Mouse (Mus musculus): ENCODE results near the gene 4933415A04Rik. TPM values are rescaled to one million over a fixed set of nuclear protein-coding genes. Genes with fewer than 3 reads are reported as not detected.

Gene 4933415A04Rik
- total and polyA plus RNA-seq, 3 experiments = not detected

GRCm38 (mm10) chr11:43551756-43552155, 35.1 kb upstream of the 4933415A04Rik start:
- no peaks in the 10 kb centered on the region for H3K4me1 ChIP-seq (ENCODE audit: control insufficient read depth in 1 of 2, insufficient read depth in 2 of 2, low read length in 2 of 2)
- H3K27ac ChIP-seq (ENCODE audit: control insufficient read depth, low read depth, low read length) = no peak overlapping the region
- DNase-seq (ENCODE audit: low read depth, low spot score) = no peak
- no peak overlapping the region for H3K9ac ChIP-seq (ENCODE audit: control insufficient read depth, low read depth, low read length, poor library complexity, severe bottlenecking)
- H3K79me2 ChIP-seq (ENCODE audit: control insufficient read depth, insufficient read depth, low read length, poor library complexity) = no peaks in the 10 kb centered on the region
- no peak overlapping the region for H3K4me3 ChIP-seq (ENCODE audit: control insufficient read depth in 1 of 2, insufficient read depth in 1 of 2, low read depth in 2 of 2, low read length in 2 of 2)
- no peaks in the 10 kb centered on the region for H3K9me3 ChIP-seq (replicated peaks; ENCODE audit: insufficient read depth, low read length)
- no peak for TF ChIP-seq HCFC1 (IDR thresholded peaks at IDR 0.05; ENCODE audit: low read depth, low read length)
- no peak for TF ChIP-seq MAX (IDR thresholded peaks at IDR 0.05; ENCODE audit: low read length)
- TF ChIP-seq ETS1 (IDR thresholded peaks at IDR 0.05; ENCODE audit: low read depth, low read length) = no peak
- no peak for TF ChIP-seq JUND (IDR thresholded peaks at IDR 0.05; ENCODE audit: low read depth, low read length)
- TF ChIP-seq CHD1 (IDR thresholded peaks at IDR 0.05; ENCODE audit: low read depth, low read length) = no peak
- no peak for TF ChIP-seq GABPA (IDR thresholded peaks at IDR 0.05; ENCODE audit: low read depth, low read length)
- no peak for TF ChIP-seq POLR2A (IDR thresholded peaks at IDR 0.05; ENCODE audit: control insufficient read depth in 1 of 2, insufficient read depth in 1 of 2, low read depth in 1 of 2, low read length in 2 of 2, poor library complexity in 1 of 2)
- no peak for TF ChIP-seq MAZ (IDR thresholded peaks at IDR 0.05; ENCODE audit: low read depth, low read length)
- TF ChIP-seq CTCF (IDR thresholded peaks at IDR 0.05 in 2 of 3, conservative IDR thresholded peaks at IDR 0.05 in 1 of 3; ENCODE audit: control insufficient read depth in 1 of 3, insufficient read depth in 1 of 3, low read depth in 2 of 3, low read length in 3 of 3, poor library complexity in 1 of 3, severe bottlenecking in 1 of 3) = no peak
- TF ChIP-seq MAFK (IDR thresholded peaks at IDR 0.05; ENCODE audit: borderline replicate concordance, low read depth, low read length) = no peak
- TF ChIP-seq USF2 (IDR thresholded peaks at IDR 0.05; ENCODE audit: borderline replicate concordance in 1 of 2, insufficient read depth in 1 of 2, low read depth in 1 of 2, low read length in 2 of 2) = no peak
- TF ChIP-seq USF1 (IDR thresholded peaks at IDR 0.05; ENCODE audit: low read depth, low read length) = no peak
- no peak for TF ChIP-seq UBTF (IDR thresholded peaks at IDR 0.05; ENCODE audit: borderline replicate concordance, insufficient read depth, low read depth, low read length)
- TF ChIP-seq ZKSCAN1 (IDR thresholded peaks at IDR 0.05; ENCODE audit: low read depth, low read length) = no peak
- no peaks in the 10 kb centered on the region for H3K27me3 ChIP-seq (ENCODE audit: control insufficient read depth in 1 of 2, insufficient read depth in 2 of 2, low read length in 2 of 2)
- H3K36me3 ChIP-seq (ENCODE audit: control insufficient read depth in 1 of 2, insufficient read depth in 2 of 2, low read length in 2 of 2) = no peaks in the 10 kb centered on the region

DNA sequence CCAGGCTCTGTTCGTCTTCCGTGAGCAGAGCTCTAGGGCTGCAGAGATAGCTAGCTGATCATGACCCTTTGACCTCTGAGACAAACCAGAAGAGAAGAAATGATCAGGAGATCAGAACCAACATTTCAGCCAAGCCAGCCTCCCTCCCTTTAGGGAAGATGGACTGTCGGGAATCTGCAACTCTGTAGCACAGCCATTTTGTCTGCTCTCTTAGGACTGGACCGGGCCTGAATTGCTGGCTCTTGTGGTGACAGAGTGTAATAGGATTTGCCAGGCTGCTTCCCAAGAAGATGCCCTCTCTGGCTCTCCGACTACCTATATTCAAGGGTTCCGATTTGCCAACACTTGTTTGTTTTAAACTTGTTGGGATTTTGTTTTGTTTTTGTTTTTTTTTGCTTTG, 34.2 kb upstream of the 4933415A04Rik start:
- no peaks in the 10 kb centered on the region for H3K4me1 ChIP-seq (ENCODE audit: control insufficient read depth in 1 of 2, insufficient read depth in 2 of 2, low read length in 2 of 2)
- H3K79me2 ChIP-seq (ENCODE audit: control insufficient read depth, insufficient read depth, low read length, poor library complexity) = no peaks in the 10 kb centered on the region

More for the DNA sequence above, 34.2 kb upstream of the 4933415A04Rik start:
- no peak overlapping the region for H3K9ac ChIP-seq (ENCODE audit: control insufficient read depth, low read depth, low read length, poor library complexity, severe bottlenecking)
- no peaks in the 10 kb centered on the region for H3K9me3 ChIP-seq (replicated peaks; ENCODE audit: insufficient read depth, low read length)
- H3K4me3 ChIP-seq (ENCODE audit: control insufficient read depth in 1 of 2, insufficient read depth in 1 of 2, low read depth in 2 of 2, low read length in 2 of 2) = no peak overlapping the region
- no peaks in the 10 kb centered on the region for H3K36me3 ChIP-seq (ENCODE audit: control insufficient read depth in 1 of 2, insufficient read depth in 2 of 2, low read length in 2 of 2)
- H3K27me3 ChIP-seq (ENCODE audit: control insufficient read depth in 1 of 2, insufficient read depth in 2 of 2, low read length in 2 of 2) = no peaks in the 10 kb centered on the region
- no peak for DNase-seq (ENCODE audit: low read depth, low spot score)
- TF ChIP-seq ZKSCAN1 (IDR thresholded peaks at IDR 0.05; ENCODE audit: low read depth, low read length) = no peak
- no peak for TF ChIP-seq SIN3A (IDR thresholded peaks at IDR 0.05; ENCODE audit: low read length)
- no peak for TF ChIP-seq RCOR1 (IDR thresholded peaks at IDR 0.05; ENCODE audit: low read depth, low read length)
- TF ChIP-seq SMC3 (IDR thresholded peaks at IDR 0.05; ENCODE audit: low read depth, low read length) = no peak
- TF ChIP-seq BHLHE40 (IDR thresholded peaks at IDR 0.05; ENCODE audit: borderline replicate concordance, low read depth, low read length) = no peak
- no peak for TF ChIP-seq POLR2AphosphoS5 (IDR thresholded peaks at IDR 0.05; ENCODE audit: borderline replicate concordance, low read depth, low read length)
- TF ChIP-seq TBP (IDR thresholded peaks at IDR 0.05; ENCODE audit: low read depth, low read length) = no peak
- TF ChIP-seq MYB (IDR thresholded peaks at IDR 0.05; ENCODE audit: low read depth, low read length) = no peak
- H3K27ac ChIP-seq (ENCODE audit: control insufficient read depth, low read depth, low read length) = no peak overlapping the region
